Mouse (Mus musculus) hindbrain, embryonic 15.5 days (tissue): ENCODE measurements at regions not wholly inside any gene's neighbourhood (a gene's known extent, or its start where the extent isn't known, plus 50 kb on each side); places are given as distances from the start of the nearest gene placed in this dataset.

ENCODE experiments used
- ATAC-seq: fragments of 200-750 bp; cut with Nextera tagmentation; 2 replicates; pipeline ENCODE4 v1.8.0; 2017; ENCODE audit warnings: low read depth, moderate number of reproducible peaks, moderate TSS enrichment; ENCODE audit not compliant: low FRiP score
- H3K27ac ChIP-seq: fragments of 300-500 bp; sonication (generic); replicated peaks from 2 replicates; pipeline ENCODE4 v1.5.1; 2015; ENCODE audit warnings: mild to moderate bottlenecking, inconsistent platforms
- H3K27me3 ChIP-seq: fragments of 300-500 bp; sonication (generic); 2 replicates; pipeline ENCODE4 v1.6.1; 2015; ENCODE audit warnings: control low read depth, inconsistent platforms
- H3K36me3 ChIP-seq: fragments of 300-500 bp; sonication (generic); 2 replicates; pipeline ENCODE4 v1.6.1; 2015; ENCODE audit warnings: control low read depth, inconsistent platforms
- H3K4me1 ChIP-seq: fragments of 300-500 bp; sonication (generic); replicated peaks from 2 replicates; pipeline ENCODE4 v1.6.1; 2015; ENCODE audit warnings: control low read depth, inconsistent platforms
- H3K4me2 ChIP-seq: fragments of 300-500 bp; sonication (generic); 2 replicates; pipeline ENCODE4 v1.6.1; 2015; ENCODE audit warnings: moderate library complexity, mild to moderate bottlenecking, inconsistent platforms
- H3K4me3 ChIP-seq: fragments of 300-500 bp; sonication (generic); 2 replicates; pipeline ENCODE4 v1.5.1; 2015; ENCODE audit warnings: mild to moderate bottlenecking, inconsistent platforms
- H3K9ac ChIP-seq: fragments of 300-500 bp; sonication (generic); 2 replicates; pipeline ENCODE4 v1.6.1; 2015; ENCODE audit warnings: inconsistent platforms
- H3K9me3 ChIP-seq: fragments of 300-500 bp; sonication (generic); 2 replicates; pipeline ENCODE4 v1.6.1; 2016; ENCODE audit warnings: control low read depth, inconsistent platforms
- WGBS: fragments of 180-500 bp; shearing (Covaris S2); methylation state at CpG from one replicate; pipeline ENCODE4 v1.1.7; 2015; 5-methylcytosine and 5-hydroxymethylcytosine counted together

DNA sequence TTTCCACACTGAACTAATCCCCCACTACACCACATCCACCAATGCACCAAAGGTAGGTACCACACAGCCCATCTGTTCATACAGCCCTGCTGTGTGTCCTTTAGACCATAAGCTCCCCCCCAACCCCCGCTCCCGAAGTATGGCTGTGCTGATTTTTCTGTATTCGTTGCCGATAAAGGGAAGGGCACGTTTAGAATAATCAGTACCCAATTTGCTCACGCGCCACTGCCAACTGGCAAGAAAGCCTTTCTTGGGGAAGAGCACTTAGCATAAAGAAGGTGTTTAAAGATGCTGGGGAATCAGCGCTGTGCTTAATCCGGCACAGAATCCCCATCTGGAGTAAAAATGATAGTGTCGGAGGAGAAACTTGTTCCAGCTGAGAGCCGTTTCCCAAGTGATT lies 111.4 kb downstream of the Cd83 start:
- ATAC-seq: no peak
- Histone ChIP-seq H3K4me2 (no peak overlapping the region), H3K9me3 (no peaks in the 10 kb centered on the region), H3K27ac (no peak overlapping the region), H3K27me3 (no peaks in the 10 kb centered on the region), H3K4me3 (no peak overlapping the region), H3K36me3 (no peaks in the 10 kb centered on the region), H3K4me1 (0 out of 2 replicates have a peak, but pooled peaks cover 5% of the 10 kb centered on the region), H3K9ac (no peak overlapping the region)
- 63% methylated on average over 11 of the region's 11 CpGs for WGBS

DNA sequence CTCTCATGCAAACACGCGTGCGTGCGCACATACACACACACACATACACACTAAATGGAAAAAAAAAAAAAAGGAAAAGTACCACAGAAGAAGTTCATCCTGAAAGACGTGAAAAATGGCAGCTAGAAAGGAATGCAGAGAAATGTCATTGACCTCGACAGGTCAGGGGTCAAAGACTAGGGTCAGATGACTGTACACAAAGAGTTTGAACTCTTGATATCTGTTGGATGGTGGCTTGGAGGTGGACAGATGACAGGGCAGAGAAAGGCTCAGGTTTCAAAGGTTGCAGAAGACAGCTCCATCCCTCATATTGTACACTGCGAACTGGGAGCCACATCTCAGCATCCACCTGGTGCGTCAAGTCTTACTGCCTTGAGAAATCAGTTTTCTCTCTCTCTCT lies 112.5 kb downstream of the Cd83 start:
- no peak overlapping the region for H3K4me2 ChIP-seq
- H3K36me3 ChIP-seq: no peaks in the 10 kb centered on the region
- H3K4me1 ChIP-seq: 0 out of 2 replicates have a peak, but pooled peaks cover 5% of the 10 kb centered on the region
- H3K9ac ChIP-seq: no peak overlapping the region
- H3K4me3 ChIP-seq: no peak overlapping the region
- H3K27me3 ChIP-seq: no peaks in the 10 kb centered on the region
- no peak overlapping the region for H3K27ac ChIP-seq
- no peaks in the 10 kb centered on the region for H3K9me3 ChIP-seq
- WGBS: 91% methylated on average over 8 of the region's 8 CpGs
- ATAC-seq: no peak

DNA sequence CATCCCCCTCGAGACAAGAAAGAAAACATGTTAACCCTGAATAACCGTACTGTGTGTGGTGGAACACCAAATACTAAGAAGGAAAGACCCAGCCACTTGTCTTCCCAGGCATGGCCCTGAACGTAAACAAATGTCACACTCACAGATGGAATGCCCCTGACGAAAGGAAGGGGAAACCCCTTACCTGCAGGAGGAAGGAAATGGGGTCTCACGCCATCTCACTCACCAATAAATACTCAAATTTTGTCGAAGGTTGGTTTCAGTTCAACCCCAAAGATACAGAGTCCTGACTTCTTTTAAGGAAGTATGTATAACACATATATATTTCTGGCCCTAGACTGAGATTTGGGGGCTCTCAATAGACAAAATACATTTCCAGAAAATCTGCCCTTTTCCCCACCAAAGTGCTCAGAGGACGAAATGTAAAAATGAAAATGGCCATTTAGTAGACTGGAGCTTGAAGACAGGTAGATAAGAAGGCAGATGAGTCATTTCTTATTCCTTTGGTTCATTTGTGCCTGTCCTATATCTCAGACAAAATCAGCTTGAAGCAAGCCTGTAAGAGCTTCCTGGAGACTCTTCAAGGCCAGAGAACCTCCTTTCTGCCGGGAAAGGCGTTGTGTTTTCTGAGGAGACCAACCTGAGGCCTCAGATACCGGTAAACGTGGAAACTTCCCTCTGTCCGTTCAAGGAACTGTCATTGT lies 114.1 kb downstream of the Cd83 start:
- Histone ChIP-seq H3K27ac (no peak overlapping the region), H3K4me1 (0 out of 2 replicates have a peak, but pooled peaks cover 5% of the 10 kb centered on the region), H3K27me3 (no peaks in the 10 kb centered on the region), H3K9me3 (no peaks in the 10 kb centered on the region), H3K4me3 (no peak overlapping the region), H3K9ac (no peak overlapping the region), H3K36me3 (no peaks in the 10 kb centered on the region), H3K4me2 (no peak overlapping the region)
- ATAC-seq: no peak
- 83% methylated on average over 12 of the region's 12 CpGs for WGBS

DNA sequence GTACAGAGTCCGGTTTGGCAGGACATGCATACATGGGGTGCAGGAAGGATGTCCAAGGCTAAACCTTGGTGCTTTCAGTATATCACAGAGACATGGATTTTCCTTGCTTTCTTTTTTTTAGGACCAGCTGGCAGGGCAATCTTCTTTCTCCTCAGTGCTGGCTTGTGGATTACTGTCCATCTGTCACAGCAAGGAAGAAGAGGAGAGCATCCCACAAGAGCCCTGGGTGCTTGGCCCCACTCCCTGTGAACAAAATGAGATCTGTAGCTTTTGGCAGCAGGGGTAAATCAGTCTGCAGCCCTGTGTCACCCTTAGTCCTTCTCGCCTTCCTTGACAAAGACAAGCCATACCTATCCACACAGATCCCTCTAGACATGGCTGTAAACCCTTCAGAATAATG lies 115.5 kb downstream of the Cd83 start:
- 84% methylated on average over 2 of the region's 2 CpGs for WGBS
- 0 out of 2 replicates have a peak, but pooled peaks cover 5% of the 10 kb centered on the region for H3K4me1 ChIP-seq
- H3K9me3 ChIP-seq: no peaks in the 10 kb centered on the region
- H3K27ac ChIP-seq: no peak overlapping the region
- ATAC-seq: no peak
- H3K9ac ChIP-seq: no peak overlapping the region
- no peak overlapping the region for H3K4me2 ChIP-seq
- no peaks in the 10 kb centered on the region for H3K27me3 ChIP-seq
- no peaks in the 10 kb centered on the region for H3K36me3 ChIP-seq
- H3K4me3 ChIP-seq: no peak overlapping the region

DNA sequence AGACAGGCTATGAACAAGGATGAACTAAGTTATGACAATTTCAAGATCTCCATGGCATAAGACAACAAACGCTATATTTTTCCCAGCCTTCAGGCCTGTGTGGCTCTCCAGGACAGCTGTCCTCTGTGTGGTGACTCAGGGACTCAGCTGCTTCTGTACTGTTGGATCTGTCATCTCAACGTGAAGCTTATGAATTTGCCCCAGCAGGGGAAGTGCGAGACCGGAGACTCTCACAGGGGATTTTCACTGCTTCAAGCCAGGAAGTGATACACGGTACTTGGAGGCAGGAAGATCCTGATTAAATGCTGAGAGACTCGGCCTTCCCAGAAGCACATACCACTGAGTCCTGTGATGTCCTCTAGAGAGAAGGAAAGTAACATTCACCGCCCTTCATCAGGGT lies 116.2 kb downstream of the Cd83 start:
- Histone ChIP-seq H3K4me3 (no peak overlapping the region), H3K9me3 (no peaks in the 10 kb centered on the region), H3K27me3 (no peaks in the 10 kb centered on the region), H3K9ac (no peak overlapping the region), H3K36me3 (no peaks in the 10 kb centered on the region), H3K4me1 (0 out of 2 replicates have a peak, but pooled peaks cover 5% of the 10 kb centered on the region), H3K4me2 (no peak overlapping the region), H3K27ac (no peak overlapping the region)
- no peak for ATAC-seq
- 62% methylated on average over 7 of the region's 7 CpGs for WGBS

DNA sequence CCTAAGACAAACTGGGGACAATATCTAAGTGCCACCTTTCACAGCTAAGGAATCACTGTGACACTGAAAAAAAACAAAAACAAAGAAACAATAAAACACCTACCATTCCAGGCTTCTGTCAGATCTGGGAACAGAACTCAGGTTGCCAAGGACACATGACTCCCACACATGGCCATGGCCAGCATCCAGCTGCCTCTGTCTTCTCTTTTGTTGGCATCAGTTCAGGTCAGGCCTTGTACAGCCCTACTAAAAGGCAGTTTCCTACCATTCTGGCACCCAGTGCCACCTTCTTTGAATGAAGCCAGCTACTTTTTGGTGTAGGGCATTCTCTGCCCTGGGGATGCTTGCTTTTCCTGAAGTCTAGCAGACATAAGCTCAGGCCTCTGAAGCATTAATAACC lies 118.8 kb downstream of the Cd83 start:
- Histone ChIP-seq H3K36me3 (no peaks in the 10 kb centered on the region), H3K4me2 (no peak overlapping the region), H3K9me3 (no peaks in the 10 kb centered on the region), H3K4me1 (peaks cover 20% of the 10 kb centered on the region), H3K27me3 (no peaks in the 10 kb centered on the region), H3K9ac (no peak overlapping the region), H3K4me3 (no peak overlapping the region), H3K27ac (0 out of 2 replicates have a peak overlapping the region, but pooled peaks have one; percentile 15)
- ATAC-seq: no peak

DNA sequence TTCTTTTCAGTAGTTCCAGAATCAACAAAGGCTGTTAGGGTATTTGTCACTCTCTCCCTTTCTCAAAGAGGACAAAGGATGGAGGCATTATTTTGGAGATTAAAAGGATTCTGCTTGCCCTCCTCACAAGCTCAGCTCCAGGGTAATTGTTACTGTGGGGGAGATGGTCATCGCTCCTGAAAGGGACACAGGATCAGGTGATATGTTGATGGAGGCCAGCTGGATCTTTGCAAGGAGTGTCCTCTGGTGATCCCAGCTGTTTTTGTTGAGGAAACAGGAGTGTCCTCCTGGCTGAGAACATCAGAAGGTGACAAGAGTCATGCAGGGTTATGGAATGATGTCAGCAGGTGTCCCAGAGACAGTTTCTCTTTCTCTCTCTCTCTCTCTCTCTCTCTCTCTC lies 119.7 kb downstream of the Cd83 start:
- ATAC-seq: no peak
- WGBS: 24% methylated on average over 1 of the region's 1 CpGs
- H3K9ac ChIP-seq: no peak overlapping the region
- peaks cover 28% of the 10 kb centered on the region for H3K4me1 ChIP-seq
- no peak overlapping the region for H3K4me3 ChIP-seq
- no peak overlapping the region for H3K27ac ChIP-seq
- no peaks in the 10 kb centered on the region for H3K27me3 ChIP-seq
- no peak overlapping the region for H3K4me2 ChIP-seq
- H3K9me3 ChIP-seq: no peaks in the 10 kb centered on the region
- no peaks in the 10 kb centered on the region for H3K36me3 ChIP-seq

DNA sequence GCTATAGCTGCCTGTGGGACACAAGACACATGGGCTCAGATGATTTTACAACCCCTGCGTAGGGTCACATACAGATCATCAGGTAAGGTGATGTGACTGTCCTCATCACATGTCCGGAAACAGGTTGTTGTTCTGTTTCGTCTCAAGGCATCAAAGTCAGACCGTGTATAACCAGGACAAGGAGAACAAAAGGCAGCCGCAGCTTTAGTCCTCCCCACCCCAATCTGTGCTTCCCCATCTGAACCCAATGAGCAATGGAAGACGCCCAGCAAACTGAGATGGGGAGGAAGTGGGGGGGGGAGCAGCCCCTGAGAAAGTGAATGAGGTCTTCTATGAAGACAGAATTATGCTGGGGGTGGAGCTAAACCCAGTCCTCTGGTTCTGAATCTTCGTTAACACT lies 121.7 kb downstream of the Cd83 start:
- H3K36me3 ChIP-seq: no peaks in the 10 kb centered on the region
- H3K4me1 ChIP-seq: peaks cover 23% of the 10 kb centered on the region
- no peak overlapping the region for H3K9ac ChIP-seq
- no peak for ATAC-seq
- H3K27me3 ChIP-seq: no peaks in the 10 kb centered on the region
- no peak overlapping the region for H3K4me2 ChIP-seq
- no peak overlapping the region for H3K4me3 ChIP-seq
- no peak overlapping the region for H3K27ac ChIP-seq
- WGBS: 75% methylated on average over 7 of the region's 7 CpGs
- no peaks in the 10 kb centered on the region for H3K9me3 ChIP-seq

DNA sequence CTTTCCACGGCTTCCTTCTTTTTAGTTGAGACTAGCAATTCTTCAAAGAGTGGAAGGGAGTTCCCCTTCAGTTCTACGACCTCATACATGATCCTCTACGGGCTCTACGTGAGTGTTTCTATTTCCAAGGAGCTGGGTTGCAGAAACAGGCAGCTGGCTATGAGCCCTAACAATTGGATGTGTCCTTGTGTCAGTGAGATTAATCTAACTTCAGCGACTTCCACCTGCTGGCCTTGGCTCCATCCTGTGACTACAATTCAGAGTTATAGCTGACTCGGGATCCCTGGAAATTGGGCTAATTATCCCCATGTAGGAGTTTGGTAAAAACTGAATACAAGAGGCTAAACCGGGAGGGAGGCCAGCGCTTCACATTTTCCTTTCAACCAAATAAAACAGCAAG lies 122.8 kb downstream of the Cd83 start:
- WGBS: 54% methylated on average over 8 of the region's 8 CpGs
- Histone ChIP-seq H3K27ac (no peak overlapping the region), H3K4me3 (no peak overlapping the region), H3K9me3 (no peaks in the 10 kb centered on the region), H3K4me2 (no peak overlapping the region), H3K4me1 (peaks cover 23% of the 10 kb centered on the region), H3K36me3 (no peaks in the 10 kb centered on the region), H3K27me3 (no peaks in the 10 kb centered on the region), H3K9ac (no peak overlapping the region)
- ATAC-seq: no peak

DNA sequence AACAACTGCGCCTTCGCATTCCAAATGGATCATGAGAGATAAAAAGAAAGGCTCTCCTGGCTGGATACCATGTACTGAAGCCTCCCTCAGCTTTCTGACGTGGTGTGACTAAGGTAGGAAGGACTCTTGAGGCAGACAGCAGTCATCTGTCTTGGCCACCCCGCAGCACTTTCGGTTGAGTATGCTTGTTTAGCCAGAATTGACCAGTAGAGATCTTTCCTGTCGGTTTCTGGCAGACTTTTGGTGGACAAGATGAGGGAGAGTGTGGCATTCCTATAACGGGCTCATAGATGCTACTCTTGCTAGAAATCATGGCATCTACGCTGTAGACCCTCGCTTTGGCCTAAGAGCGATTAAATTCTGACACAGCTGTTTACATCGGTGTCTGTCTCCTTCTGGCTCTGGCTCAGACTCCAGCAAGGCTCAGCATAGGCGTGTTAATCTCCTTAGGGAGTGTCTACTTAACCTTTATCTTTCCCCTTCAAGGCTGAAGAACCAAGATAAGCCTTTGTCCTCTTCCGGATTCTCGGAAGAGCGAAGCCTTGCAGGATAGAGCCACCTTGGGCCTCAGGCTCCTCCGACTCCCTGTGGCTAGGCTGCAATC lies 123.6 kb downstream of the Cd83 start:
- Histone ChIP-seq H3K4me3 (no peak overlapping the region), H3K36me3 (no peaks in the 10 kb centered on the region), H3K4me2 (no peak overlapping the region), H3K9me3 (no peaks in the 10 kb centered on the region), H3K4me1 (peaks cover 23% of the 10 kb centered on the region), H3K9ac (no peak overlapping the region), H3K27me3 (no peaks in the 10 kb centered on the region), H3K27ac (no peak overlapping the region)
- 64% methylated on average over 16 of the region's 16 CpGs for WGBS
- ATAC-seq: no peak

DNA sequence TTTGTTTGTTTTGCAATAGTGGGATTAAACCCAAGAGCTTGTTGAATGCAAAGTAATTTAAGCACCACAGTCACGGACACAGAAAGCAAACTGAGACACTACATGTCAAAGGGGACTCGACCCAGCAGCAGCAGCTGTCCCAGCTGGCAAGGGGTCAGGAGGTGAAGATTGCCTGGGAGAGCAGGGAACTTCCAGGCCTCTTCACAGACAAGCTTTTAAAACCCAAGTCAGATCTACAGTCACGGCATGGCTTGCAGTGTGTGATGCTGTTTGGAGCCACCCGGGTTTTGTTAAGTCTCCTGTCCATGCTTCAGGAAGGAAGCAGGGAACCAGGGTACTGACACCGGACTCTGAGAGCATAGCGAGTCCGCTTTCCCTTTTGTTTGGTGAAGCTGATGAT lies 125.4 kb downstream of the Cd83 start:
- Histone ChIP-seq H3K9me3 (no peaks in the 10 kb centered on the region), H3K4me2 (no peak overlapping the region), H3K4me3 (no peak overlapping the region), H3K27me3 (no peaks in the 10 kb centered on the region), H3K27ac (no peak overlapping the region), H3K9ac (no peak overlapping the region), H3K4me1 (peaks cover 23% of the 10 kb centered on the region), H3K36me3 (no peaks in the 10 kb centered on the region)
- 45% methylated on average over 7 of the region's 7 CpGs for WGBS
- ATAC-seq: no peak

DNA sequence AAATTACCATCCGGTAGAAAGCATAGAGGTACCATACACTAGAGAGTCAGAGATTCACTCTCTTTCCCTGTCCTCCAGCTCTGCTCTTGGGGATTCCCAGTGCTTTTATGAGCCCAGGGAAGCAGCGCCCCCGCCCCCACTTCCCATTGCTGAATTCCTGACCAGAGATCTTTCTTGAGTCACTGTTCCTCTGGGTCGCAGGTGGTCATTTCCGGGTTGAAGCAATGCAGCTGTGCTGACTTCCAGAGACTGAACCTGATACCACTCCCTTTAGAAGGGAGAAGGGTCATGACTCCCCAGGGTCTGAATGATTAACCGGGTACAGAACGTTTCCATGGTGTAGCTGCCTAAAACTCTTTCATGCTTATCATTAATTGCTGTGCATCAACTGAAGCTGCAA lies 128.9 kb downstream of the Cd83 start:
- Histone ChIP-seq H3K4me3 (no peak overlapping the region), H3K4me2 (no peak overlapping the region), H3K27me3 (no peaks in the 10 kb centered on the region), H3K36me3 (no peaks in the 10 kb centered on the region), H3K9me3 (no peaks in the 10 kb centered on the region), H3K4me1 (peaks cover 7% of the 10 kb centered on the region; the same call in 1 of the 2 replicates), H3K9ac (no peak overlapping the region), H3K27ac (no peak overlapping the region)
- ATAC-seq: no peak
- 42% methylated on average over 7 of the region's 7 CpGs for WGBS
